Mouse (Mus musculus): ENCODE measurements around the gene Gfpt2.
"Not testable (repeated sequence)": the region's sequence is repeated elsewhere in the genome, so short reads cannot be mapped to it uniquely, and the experiment has no call there.

Gene Gfpt2

GRCm38 (mm10) chr11:49793619-49794341 is at the start of gene Gfpt2:
Gene Gfpt2, plus strand, starts transcription at chr11:49794178.
- peak; percentile 17 for DNase-seq (ENCODE audit: low spot score)

GRCm38 (mm10) chr11:49744981-49745380 is 49.0 kb upstream of the Gfpt2 start:
- DNase-seq (ENCODE audit: low spot score): no peak

GRCm38 (mm10) chr11:49745839-49746238 is 48.1 kb upstream of the Gfpt2 start:
- DNase-seq (ENCODE audit: low spot score): no peak

GRCm38 (mm10) chr11:49746756-49747155 is 47.2 kb upstream of the Gfpt2 start:
- DNase-seq (ENCODE audit: low spot score): no peak

- DNase-seq (ENCODE audit: low spot score): no peak
Measured at GRCm38 (mm10) chr11:49754958-49755665, 38.9 kb upstream of the Gfpt2 start.

- DNase-seq (ENCODE audit: low spot score): no peak
Measured at GRCm38 (mm10) chr11:49758096-49758495, 35.9 kb upstream of the Gfpt2 start.

- DNase-seq (ENCODE audit: low spot score): no peak
Measured at GRCm38 (mm10) chr11:49761130-49761529, 32.8 kb upstream of the Gfpt2 start.

- DNase-seq (ENCODE audit: low spot score): no peak
Measured at GRCm38 (mm10) chr11:49763555-49763954, 30.4 kb upstream of the Gfpt2 start.

- DNase-seq (ENCODE audit: low spot score): no peak
Measured at GRCm38 (mm10) chr11:49764023-49764422, 30.0 kb upstream of the Gfpt2 start.

- DNase-seq (ENCODE audit: low spot score): no peak
Measured at GRCm38 (mm10) chr11:49764639-49765299, 29.2 kb upstream of the Gfpt2 start.

GRCm38 (mm10) chr11:49765377-49766136 is 28.4 kb upstream of the Gfpt2 start:
- no peak for DNase-seq (ENCODE audit: low spot score)

GRCm38 (mm10) chr11:49766137-49766411 is 27.9 kb upstream of the Gfpt2 start:
- no peak for DNase-seq (ENCODE audit: low spot score)

- DNase-seq (ENCODE audit: low spot score): not testable (repeated sequence)
Measured at GRCm38 (mm10) chr11:49767497-49767896, 26.5 kb upstream of the Gfpt2 start.

GRCm38 (mm10) chr11:49768781-49769180 is 25.2 kb upstream of the Gfpt2 start:
- no peak for DNase-seq (ENCODE audit: low spot score)

- no peak for DNase-seq (ENCODE audit: low spot score)
Measured at GRCm38 (mm10) chr11:49770676-49771550, 23.1 kb upstream of the Gfpt2 start.

- DNase-seq (ENCODE audit: low spot score): no peak
Measured at GRCm38 (mm10) chr11:49772251-49772650, 21.7 kb upstream of the Gfpt2 start.

- no peak for DNase-seq (ENCODE audit: low spot score)
Measured at GRCm38 (mm10) chr11:49774894-49775293, 19.1 kb upstream of the Gfpt2 start.

- DNase-seq (ENCODE audit: low spot score): no peak
Measured at GRCm38 (mm10) chr11:49778844-49779243, 15.1 kb upstream of the Gfpt2 start.

GRCm38 (mm10) chr11:49780161-49780817 is 13.7 kb upstream of the Gfpt2 start:
- DNase-seq (ENCODE audit: low spot score): no peak

GRCm38 (mm10) chr11:49781833-49782399 is 12.1 kb upstream of the Gfpt2 start:
- DNase-seq (ENCODE audit: low spot score): no peak

GRCm38 (mm10) chr11:49793131-49793530 is 847 bp upstream of the Gfpt2 start:
- no peak for DNase-seq (ENCODE audit: low spot score)

Data from layer of hippocampus, adult 9-10 months (tissue).